Mouse (Mus musculus): Measurements from ENCODE around the gene Hfe2.
"Not testable (repeated sequence)": the region's sequence is repeated elsewhere in the genome, so short reads cannot be mapped to it uniquely, and the experiment has no call there.

The Hfe2 gene

GRCm38 (mm10) chr3:96496216-96496615 is 28.8 kb upstream of the Hfe2 start:
- in situ Hi-C loops (cut with MboI; ENCODE audit: low sequenced_read_pairs) = no loop called here

DNA sequence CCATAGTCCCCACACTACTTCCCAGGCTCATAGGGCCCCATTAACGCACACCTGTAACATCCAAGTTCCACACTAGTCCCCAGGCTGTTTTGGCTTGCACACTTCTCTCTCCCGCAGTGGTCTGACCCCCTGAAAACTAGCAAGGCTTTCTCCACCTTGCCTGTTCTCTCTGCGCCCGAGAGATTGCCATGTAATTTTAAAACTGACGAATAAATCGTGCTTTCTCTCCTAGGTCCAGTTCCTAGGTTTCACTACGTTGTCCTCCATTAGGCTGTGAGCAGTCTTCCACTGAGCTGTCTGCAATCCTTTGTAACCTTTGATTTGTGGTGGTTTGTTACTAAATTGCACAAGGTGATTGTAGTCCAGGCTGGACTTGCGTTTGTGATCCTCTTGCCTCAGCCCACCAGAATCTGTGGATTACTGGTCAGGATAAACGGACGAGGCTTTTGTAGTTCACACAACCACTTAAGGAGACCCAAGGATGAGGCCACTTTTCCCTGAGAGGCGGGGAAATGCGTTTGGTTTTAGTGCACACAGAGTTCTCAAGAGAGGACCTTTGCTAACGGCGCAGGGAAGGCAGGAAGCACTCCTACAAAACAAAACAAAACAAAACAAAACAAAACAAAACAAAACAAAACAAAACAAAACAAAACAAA is 28.2 kb upstream of the Hfe2 start:
- in situ Hi-C loops (cut with MboI; ENCODE audit: low sequenced_read_pairs) = not testable (repeated sequence)

GRCm38 (mm10) chr3:96497451-96498028 is 27.4 kb upstream of the Hfe2 start:
- in situ Hi-C loops (cut with MboI; ENCODE audit: low sequenced_read_pairs) = no loop called here

GRCm38 (mm10) chr3:96498476-96499245 is 26.3 kb upstream of the Hfe2 start:
- in situ Hi-C loops (cut with MboI; ENCODE audit: low sequenced_read_pairs) = no loop called here

- in situ Hi-C loops (cut with MboI; ENCODE audit: low sequenced_read_pairs) = no loop called here
Measured at GRCm38 (mm10) chr3:96499481-96500288, 25.3 kb upstream of the Hfe2 start.

- in situ Hi-C loops (cut with MboI; ENCODE audit: low sequenced_read_pairs) = no loop called here
Measured at GRCm38 (mm10) chr3:96500289-96500621, 24.7 kb upstream of the Hfe2 start.

DNA sequence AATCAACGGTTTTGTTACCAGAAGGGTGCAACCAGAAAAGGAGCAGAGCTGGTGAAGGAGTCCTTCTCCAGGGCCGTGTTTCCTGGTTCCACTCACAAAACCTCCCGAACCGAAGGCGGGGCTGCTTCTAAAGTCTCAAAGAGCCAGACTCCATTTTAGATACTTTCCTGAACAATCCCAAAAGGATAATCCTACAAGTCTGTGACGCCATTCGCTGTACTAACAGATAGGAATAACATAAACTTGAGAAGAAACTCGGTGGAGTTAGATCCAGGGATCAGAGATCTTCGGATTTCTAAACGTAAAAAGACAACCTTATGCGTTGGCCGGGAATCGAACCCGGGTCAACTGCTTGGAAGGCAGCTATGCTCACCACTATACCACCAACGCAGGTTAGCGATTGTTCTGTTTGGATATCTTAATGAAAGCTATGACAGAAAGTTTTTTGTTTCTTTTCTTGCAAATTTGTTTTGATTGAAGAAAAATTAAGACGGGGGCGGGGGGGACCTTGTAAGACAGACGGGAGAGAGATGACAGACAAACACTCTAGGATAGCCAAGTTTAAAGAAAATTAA is 24.2 kb upstream of the Hfe2 start:
- in situ Hi-C loops (cut with MboI; ENCODE audit: low sequenced_read_pairs) = no loop called here

GRCm38 (mm10) chr3:96501391-96502115 is 23.4 kb upstream of the Hfe2 start:
- in situ Hi-C loops (cut with MboI; ENCODE audit: low sequenced_read_pairs) = no loop called here

- in situ Hi-C loops (cut with MboI; ENCODE audit: low sequenced_read_pairs) = no loop called here
Measured at GRCm38 (mm10) chr3:96502181-96503082, 22.5 kb upstream of the Hfe2 start.

DNA sequence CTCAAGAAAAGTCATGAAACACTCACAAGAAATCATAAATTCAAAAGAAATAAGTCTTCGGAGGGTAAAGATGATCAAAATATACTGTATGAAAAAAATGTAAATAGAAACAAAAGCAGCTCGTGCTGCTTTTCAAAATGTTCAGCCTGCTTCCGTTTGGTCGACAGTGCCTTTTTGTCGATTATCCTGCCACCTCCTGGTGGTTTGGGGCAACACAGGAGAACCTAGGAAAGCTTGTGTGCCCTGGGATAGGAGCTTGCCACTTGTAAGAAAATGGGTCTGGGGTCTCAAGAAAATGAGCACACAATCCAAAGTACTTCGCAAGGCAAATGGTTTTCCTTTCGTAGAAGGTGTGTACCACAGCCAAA is 21.9 kb upstream of the Hfe2 start:
- in situ Hi-C loops (cut with MboI; ENCODE audit: low sequenced_read_pairs) = no loop called here

DNA sequence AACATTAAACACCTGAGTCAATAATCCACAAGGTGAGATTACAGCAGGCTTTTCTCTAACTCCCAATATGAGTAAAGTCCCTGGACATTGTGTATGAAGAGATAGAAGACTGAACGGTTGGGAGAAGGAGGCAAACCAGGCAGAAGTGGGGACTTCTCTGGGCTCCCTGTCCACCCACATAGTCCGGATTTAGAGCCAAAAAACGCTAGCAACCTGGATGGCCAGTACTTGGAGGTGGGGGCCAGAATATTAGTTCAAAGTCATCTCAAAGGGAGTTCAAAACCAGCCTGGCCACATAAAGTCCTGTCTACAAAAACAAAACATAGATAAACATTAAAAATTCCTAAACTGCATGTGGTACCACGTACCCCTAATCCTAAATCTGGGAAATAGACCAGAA is 21.0 kb upstream of the Hfe2 start:
- in situ Hi-C loops (cut with MboI; ENCODE audit: low sequenced_read_pairs) = no loop called here

DNA sequence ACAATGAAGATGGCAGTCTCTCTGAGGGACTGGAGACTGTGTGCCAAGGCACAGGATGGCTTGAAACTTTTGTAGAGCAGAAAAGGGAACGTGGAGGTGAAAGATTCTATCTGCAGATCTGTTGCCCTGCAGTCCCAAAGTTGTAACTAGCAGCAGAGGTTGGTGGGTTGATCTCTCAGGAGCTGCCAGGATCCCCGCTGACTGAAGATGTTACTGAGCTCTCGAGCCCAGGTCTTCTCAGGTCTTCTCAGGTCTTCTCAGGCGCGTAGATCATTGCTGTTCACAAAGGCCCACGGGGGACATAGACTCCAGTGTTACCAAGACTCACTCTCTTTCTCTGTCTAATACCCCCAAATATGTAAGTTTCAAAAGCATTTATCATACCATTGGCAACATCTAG is 20.0 kb upstream of the Hfe2 start:
- in situ Hi-C loops (cut with MboI; ENCODE audit: low sequenced_read_pairs) = no loop called here

DNA sequence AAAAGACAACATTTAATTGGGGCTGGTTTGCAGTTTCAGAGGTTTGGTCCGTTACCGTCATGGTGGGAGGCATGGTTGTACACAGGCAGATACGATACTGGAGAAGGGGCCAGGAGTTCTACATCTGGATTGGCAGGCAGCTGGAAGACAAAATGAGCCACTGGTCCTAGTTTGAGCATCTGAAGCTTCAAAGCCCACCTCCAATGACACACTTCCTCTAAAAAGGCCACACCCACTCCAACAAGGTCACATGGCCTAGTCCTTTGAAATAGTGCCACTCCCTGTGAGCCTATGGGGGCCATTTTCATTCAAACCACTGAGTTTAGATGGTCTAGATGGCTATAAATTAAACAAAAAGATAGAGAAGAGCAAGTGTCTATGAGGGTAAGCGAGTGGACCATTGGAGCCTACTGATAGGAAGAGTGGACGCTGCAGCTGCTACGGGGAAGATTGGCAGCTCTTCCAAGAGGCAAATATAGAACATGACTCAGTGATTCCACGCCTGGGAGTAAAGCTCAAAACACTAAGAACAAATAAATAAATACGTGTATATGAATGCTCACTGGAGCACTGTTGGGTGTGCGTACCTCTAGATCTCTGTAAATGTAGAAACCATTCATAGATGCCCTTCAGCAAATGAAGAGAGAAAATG is 18.4 kb upstream of the Hfe2 start:
- in situ Hi-C loops (cut with MboI; ENCODE audit: low sequenced_read_pairs) = no loop called here

DNA sequence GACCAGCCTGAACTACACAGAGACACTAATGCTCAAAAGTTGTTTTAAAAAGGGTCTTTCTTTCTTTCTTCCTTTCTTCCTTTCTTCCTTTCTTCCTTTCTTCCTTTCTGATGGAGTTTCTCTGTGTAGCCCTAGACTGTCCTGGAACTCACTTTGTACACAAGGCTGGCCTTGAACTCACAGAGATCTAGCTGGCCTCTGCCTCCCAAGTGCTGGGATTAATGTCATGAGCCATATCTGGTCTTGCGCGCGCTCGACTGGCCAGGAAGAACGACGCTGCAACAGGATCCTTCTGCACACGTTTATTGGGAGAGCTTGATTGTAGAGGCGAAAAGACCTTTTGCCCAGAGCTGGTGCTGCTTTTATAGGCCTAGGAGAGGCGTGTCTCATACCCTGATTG is 17.0 kb upstream of the Hfe2 start:
- in situ Hi-C loops (cut with MboI; ENCODE audit: low sequenced_read_pairs) = not testable (repeated sequence)

DNA sequence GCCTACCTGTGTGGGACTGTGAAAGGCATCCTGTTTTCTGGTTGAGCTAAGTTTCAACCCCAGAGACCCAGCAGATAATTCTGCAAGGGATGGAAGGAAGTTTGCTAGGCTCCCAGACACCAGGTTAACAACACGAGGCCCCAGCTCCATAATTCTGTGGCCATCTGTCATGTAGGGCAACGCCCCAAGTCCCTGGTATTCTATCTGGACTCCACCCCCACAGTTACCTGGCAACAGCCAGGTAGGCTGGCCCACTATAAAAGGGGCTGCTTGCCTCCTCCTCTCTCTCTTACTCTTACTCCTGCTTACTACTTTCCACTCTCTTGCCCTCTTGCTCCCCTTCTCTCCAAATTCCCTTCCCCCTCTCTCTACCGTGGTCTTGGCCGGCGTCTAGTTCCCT is 4.8 kb upstream of the Hfe2 start:
- in situ Hi-C loops (cut with MboI; ENCODE audit: low sequenced_read_pairs) = no loop called here

- in situ Hi-C loops (cut with MboI; ENCODE audit: low sequenced_read_pairs) = no loop called here
Measured at GRCm38 (mm10) chr3:96522149-96522548, 2.8 kb upstream of the Hfe2 start.

DNA sequence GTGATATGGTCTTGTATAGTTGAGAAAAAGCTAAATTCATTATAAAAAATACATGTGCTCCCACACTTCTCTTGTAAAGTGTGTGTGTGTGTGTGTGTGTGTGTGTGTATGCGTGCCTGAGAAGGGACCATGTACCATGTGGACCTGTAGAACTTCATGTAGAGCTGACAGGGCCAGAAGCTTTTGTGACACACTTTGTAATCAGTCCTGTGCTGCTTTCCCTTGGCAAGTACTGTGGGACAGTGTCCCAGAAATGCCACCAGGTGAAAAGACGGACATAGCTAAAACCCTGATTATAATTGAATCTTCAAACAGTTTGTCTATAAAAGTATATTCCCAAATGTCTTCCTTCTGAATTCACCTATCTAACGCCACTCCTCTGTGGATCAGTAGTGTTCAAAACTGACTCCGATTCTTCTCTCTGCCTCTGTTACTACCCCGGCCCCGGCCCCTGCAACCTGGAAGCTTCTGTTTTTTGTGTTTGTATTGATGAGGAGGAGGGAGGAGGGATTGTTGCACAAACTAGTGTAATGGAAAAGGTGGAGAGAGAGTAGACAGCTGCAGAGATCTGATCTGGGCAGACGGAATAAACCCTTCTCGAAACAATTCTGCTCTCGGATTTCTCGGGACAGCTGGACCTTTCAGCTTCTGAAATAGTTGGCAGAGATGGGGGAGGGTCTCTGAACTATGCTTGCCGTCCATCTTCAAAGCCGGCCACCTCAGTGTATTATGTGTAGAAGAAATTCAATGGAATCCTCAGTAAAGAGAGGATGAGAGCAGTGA is 753 bp upstream of the Hfe2 start:
- in situ Hi-C loops (cut with MboI; ENCODE audit: low sequenced_read_pairs) = no loop called here

DNA sequence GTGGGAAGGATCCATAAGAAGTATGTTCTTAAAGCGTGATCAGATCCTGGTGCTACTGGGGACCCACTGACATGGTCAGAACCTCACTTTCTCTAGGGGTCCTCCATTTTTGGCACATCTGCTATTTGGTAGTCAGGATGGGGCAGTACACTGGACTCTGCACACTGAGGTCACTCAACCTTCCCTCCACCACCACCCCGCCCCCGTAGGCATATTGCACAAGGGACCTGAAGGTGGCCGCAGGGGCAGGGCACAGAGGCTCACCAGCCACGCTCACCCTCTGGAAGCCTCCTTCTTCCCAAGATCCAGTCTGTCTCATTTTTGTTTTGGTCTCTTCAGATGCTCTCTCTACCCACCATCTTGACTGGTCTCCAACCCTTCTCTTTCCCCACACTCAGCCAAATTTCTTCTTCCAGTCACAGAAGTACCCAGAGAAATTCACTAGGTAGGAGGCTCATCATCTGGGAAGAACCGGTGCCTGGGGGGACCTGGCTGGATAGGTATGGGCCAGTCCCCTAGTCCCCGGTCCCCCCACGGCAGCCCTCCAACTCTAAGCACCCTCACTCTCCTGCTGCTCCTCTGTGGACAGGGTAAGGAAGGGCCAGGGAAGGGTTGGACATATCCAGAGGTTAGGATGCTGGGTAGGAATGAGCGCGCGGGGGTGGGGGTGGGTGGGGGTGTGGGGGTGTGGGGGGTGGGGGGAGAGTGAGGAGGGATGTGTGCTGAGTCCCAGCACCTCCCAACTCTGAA is 1.2 kb downstream of the Hfe2 start:
- in situ Hi-C loops (cut with MboI; ENCODE audit: low sequenced_read_pairs) = no loop called here

Measured in CH12F3 (cell line).